Mouse (Mus musculus): Measurements from ENCODE around the gene Castor1. TPM values are rescaled to one million over a fixed set of nuclear protein-coding genes. Genes with fewer than 3 reads are reported as not detected.

The Castor1 gene
- total and polyA plus RNA-seq, 3 experiments, result 4.7 to 23.7 (median 13.0) TPM

DNA sequence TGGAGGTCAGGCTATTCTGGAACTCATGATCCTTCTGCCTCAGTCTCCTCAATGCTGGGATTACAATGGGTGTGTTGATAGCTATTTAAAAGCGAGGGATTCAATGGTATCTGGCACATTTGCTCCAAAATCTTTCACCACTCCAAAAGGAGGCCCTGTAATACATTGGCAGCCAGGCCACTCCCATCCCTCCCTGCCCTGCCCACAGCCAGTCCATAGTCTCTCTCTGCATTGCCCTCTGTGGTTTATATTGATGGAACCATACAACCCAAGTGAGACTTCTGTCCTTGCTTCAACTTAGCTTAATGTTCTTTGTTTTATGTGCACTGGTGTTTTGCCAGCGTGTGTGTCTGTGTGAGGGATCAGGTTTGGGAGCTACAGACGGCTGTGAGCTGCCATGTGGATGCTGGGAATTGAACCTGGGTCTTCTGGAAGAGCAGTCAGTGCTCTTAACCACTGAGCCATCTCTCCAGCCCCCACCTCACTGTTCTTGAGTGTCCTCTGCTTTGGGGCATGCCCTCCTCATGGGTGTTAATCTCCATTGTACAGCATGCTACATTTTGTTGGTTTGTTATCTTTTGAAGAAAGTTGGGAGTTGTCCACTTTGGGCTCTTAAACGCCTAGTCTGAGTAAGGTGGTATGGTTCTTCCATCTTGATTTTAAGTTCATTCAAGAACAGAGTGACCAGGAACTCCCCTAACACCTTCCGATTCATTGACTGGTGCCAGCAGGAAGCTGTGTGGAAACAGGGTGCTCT lies 8.7 kb downstream of the Castor1 start:
- no peaks in the 10 kb centered on the region for H3K9me3 ChIP-seq (replicated peaks; ENCODE audit: low read length)
- H3K27ac ChIP-seq (ENCODE audit: insufficient read depth, low read depth), result no peak overlapping the region
- H3K4me3 ChIP-seq (replicated peaks in 1 of 3; ENCODE audit: low read depth in 2 of 3, low read length in 2 of 3, poor library complexity in 1 of 3), result no peak overlapping the region
- H3K9ac ChIP-seq (ENCODE audit: insufficient read depth, low read depth), result no peak overlapping the region
- H3K4me2 ChIP-seq (ENCODE audit: insufficient read depth, low read depth, poor library complexity, severe bottlenecking), result no peak overlapping the region
- DNase-seq (ENCODE audit: extremely low read depth), result no peak
- H3K27me3 ChIP-seq (replicated peaks), result no peaks in the 10 kb centered on the region
- H3K79me2 ChIP-seq (replicated peaks; ENCODE audit: control insufficient read depth, extremely low read depth, insufficient read depth, poor library complexity, severe bottlenecking), result no peaks in the 10 kb centered on the region
- in situ Hi-C loops (cut with MboI; ENCODE audit: low pct_ligation_motif_present, low pct_unique_long_range_greater_than_20kb, low sequenced_read_pairs) (no loop called here), dilution Hi-C loops (cut with MboI; ENCODE audit: extremely low pct_ligation_motif_present, extremely low pct_unique_long_range_greater_than_20kb, low sequenced_read_pairs) (no loop called here)
- peaks cover 0 to 23% of the 10 kb centered on the region in 2 experiments for H3K36me3 ChIP-seq (replicated peaks in 1 of 2; ENCODE audit: control insufficient read depth in 1 of 2, insufficient read depth in 1 of 2, low read length in 1 of 2)
- no peak for TF ChIP-seq E2F4 (IDR thresholded peaks at IDR 0.05; ENCODE audit: insufficient replicate concordance, low read depth, low read length)
- TF ChIP-seq USF2 (conservative IDR thresholded peaks at IDR 0.05; ENCODE audit: low read depth, low read length), result no peak
- TF ChIP-seq POLR2A (IDR thresholded peaks at IDR 0.05; ENCODE audit: low read depth, low read length), result no peak
- H3K4me1 ChIP-seq (ENCODE audit: control insufficient read depth in 1 of 2, insufficient read depth in 2 of 2), result peaks cover 12 to 24% of the 10 kb centered on the region in 2 experiments

DNA sequence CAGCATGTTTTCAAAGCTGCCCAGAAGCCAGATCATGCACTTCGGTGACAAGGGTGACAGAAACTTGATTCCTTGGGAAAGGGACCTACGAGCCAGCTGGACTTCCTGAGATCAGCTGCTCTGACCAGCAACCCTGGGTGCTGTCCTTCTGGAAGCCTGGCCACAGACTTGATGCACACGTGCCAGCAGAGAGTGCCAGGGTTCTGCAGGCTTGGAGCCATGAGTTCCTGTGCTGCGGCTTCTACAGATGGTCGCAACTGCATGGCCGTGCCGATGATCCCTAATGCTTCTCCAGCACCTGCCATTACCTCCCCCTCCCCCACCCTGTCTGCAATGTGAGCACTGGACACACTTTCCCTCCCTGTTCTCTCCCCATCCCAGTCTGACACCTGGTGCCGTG lies 10.4 kb downstream of the Castor1 start:
- Histone ChIP-seq H3K27ac (ENCODE audit: insufficient read depth, low read depth) (no peak overlapping the region), H3K79me2 (replicated peaks; ENCODE audit: control insufficient read depth, extremely low read depth, insufficient read depth, poor library complexity, severe bottlenecking) (no peaks in the 10 kb centered on the region), H3K4me2 (ENCODE audit: insufficient read depth, low read depth, poor library complexity, severe bottlenecking) (no peak overlapping the region), H3K27me3 (replicated peaks) (no peaks in the 10 kb centered on the region), H3K9ac (ENCODE audit: insufficient read depth, low read depth) (no peak overlapping the region), H3K4me3 (replicated peaks in 1 of 3; ENCODE audit: low read depth in 2 of 3, low read length in 2 of 3, poor library complexity in 1 of 3) (no peak overlapping the region), H3K4me1 (ENCODE audit: control insufficient read depth in 1 of 2, insufficient read depth in 2 of 2) (peaks cover 7 to 21% of the 10 kb centered on the region in 2 experiments), H3K36me3 (replicated peaks in 1 of 2; ENCODE audit: control insufficient read depth in 1 of 2, insufficient read depth in 1 of 2, low read length in 1 of 2) (peaks cover 3 to 37% of the 10 kb centered on the region in 2 experiments), H3K9me3 (replicated peaks; ENCODE audit: low read length) (no peaks in the 10 kb centered on the region)
- in situ Hi-C loops (cut with MboI; ENCODE audit: low pct_ligation_motif_present, low pct_unique_long_range_greater_than_20kb, low sequenced_read_pairs), result no loop called here
- DNase-seq (ENCODE audit: extremely low read depth), result no peak
- TF ChIP-seq MEF2A (IDR thresholded peaks at IDR 0.05; ENCODE audit: borderline replicate concordance, low read depth, low read length) (no peak), ZNF384 (IDR thresholded peaks at IDR 0.05; ENCODE audit: low read depth, low read length) (no peak), MYC (IDR thresholded peaks at IDR 0.05; ENCODE audit: low read depth, low read length) (no peak), RCOR1 (conservative IDR thresholded peaks at IDR 0.05; ENCODE audit: low read depth, low read length) (no peak), MXI1 (IDR thresholded peaks at IDR 0.05; ENCODE audit: low read depth, low read length) (no peak), MAFK (IDR thresholded peaks at IDR 0.05; ENCODE audit: insufficient replicate concordance, low read length) (no peak), USF1 (IDR thresholded peaks at IDR 0.05; ENCODE audit: low read depth, low read length) (no peak), POLR2A (IDR thresholded peaks at IDR 0.05; ENCODE audit: low read depth, low read length) (no peak), SMC3 (IDR thresholded peaks at IDR 0.05; ENCODE audit: low read depth, low read length) (no peak), SIN3A (IDR thresholded peaks at IDR 0.05; ENCODE audit: low read length) (no peak), CHD1 (IDR thresholded peaks at IDR 0.05; ENCODE audit: low read depth, low read length) (no peak), POLR2AphosphoS2 (IDR thresholded peaks at IDR 0.05; ENCODE audit: low read depth, low read length) (no peak), ELF1 (IDR thresholded peaks at IDR 0.05; ENCODE audit: low read depth, low read length) (no peak), MAZ (IDR thresholded peaks at IDR 0.05; ENCODE audit: low read depth, low read length) (no peak), CTCF (conservative IDR thresholded peaks at IDR 0.05 in 1 of 2, IDR thresholded peaks at IDR 0.05 in 1 of 2; ENCODE audit: low read depth in 2 of 2, low read length in 2 of 2) (no peak), JUND (conservative IDR thresholded peaks at IDR 0.05; ENCODE audit: low read depth, low read length) (no peak), TBP (conservative IDR thresholded peaks at IDR 0.05; ENCODE audit: low read depth, low read length) (no peak), PAX5 (IDR thresholded peaks at IDR 0.05; ENCODE audit: low read length) (no peak)
- dilution Hi-C loops (cut with MboI; ENCODE audit: extremely low pct_ligation_motif_present, extremely low pct_unique_long_range_greater_than_20kb, low sequenced_read_pairs), result no loop called here
